ENCODE assay signal across 20 mouse cellular contexts in genomic region chr16:95283369-95283768, GRCm38 (mm10). TPM values are rescaled to one million over a fixed set of nuclear protein-coding genes. Genes with fewer than 3 reads are reported as not detected.
DNase-seq lines count a peak whose midpoint lies in the region.
"Had no signal": no experiment of that assay in that cellular context is flagged by ENCODE, and none has a peak within 500 bp of the region (broad histone marks: within the 10 kb centered on the region; RNA-seq: fewer than 3 reads in every experiment).

No protein-coding gene starts in this region.

- peak; percentile 12 for DNase-seq in layer of hippocampus, adult 11-12 months (ENCODE audit: low spot score)
- no peak for DNase-seq in layer of hippocampus, postnatal 36 days
- DNase-seq in NIH3T3 (ENCODE audit: low read depth) (peak; percentile 41), adipocyte (ENCODE audit: low spot score) (no peak)
- DNase-seq in induced T-regulatory cell, adult 2 months (ENCODE audit: low read depth) = peak; percentile 53
- DNase-seq in left cerebral cortex, adult 18-20 months (ENCODE audit: low spot score in 2 of 2) = no peak
- DNase-seq: adrenal gland, adult 2 months; adrenal gland, postnatal 36 days; cerebellum, adult 2 months; cerebellum, postnatal 14 days; gastrocnemius, postnatal 25 days; kidney, postnatal 25 days; liver; lung, adult 2 months; lung, postnatal 10 days; right cerebral cortex, adult 18-20 months; right cerebral cortex, postnatal 4 days; thymus, postnatal 4 days had no signal

RNA-seq across cellular contexts. Expression of gene Kcnj15, which starts 26.0 kb away (rescaled TPM):
- not detected for total RNA-seq in layer of hippocampus, postnatal 36 days (2021)
- total RNA-seq in left cerebral cortex, adult 18-20 months (2021) = under 1 TPM; 0.21 to 0.30 TPM
- total RNA-seq: MEL; neutrophil, adult 5-6 weeks had no signal

Comparison
In these comparisons a context has a peak if more than half of its experiments do, and no peak if none do; other contexts are left out.
1. DNase-seq: peak in layer of hippocampus, adult 11-12 months (single experiment), NIH3T3 (single experiment) and induced T-regulatory cell, adult 2 months (single experiment); none in layer of hippocampus, postnatal 36 days (0 of 2), adipocyte (single experiment) and left cerebral cortex, adult 18-20 months (0 of 2).